Mouse (Mus musculus): ENCODE data around the gene Kcnh5. TPM values are rescaled to one million over a fixed set of nuclear protein-coding genes. Genes with fewer than 3 reads are reported as not detected.
A peak's percentile ranks its signal among the peaks of the same experiment; 100 is the strongest.

The Kcnh5 gene
- not detected in 2 replicates for polyA plus RNA-seq (2014; fragmentation: Nextera tagmentation; extraction: Ambion mirVana)

- H3K4me1 ChIP-seq (ENCODE audit: control insufficient read depth in 2 of 2, insufficient read depth in 2 of 2, low read length in 2 of 2), result peaks cover 7 to 13% of the 10 kb centered on the region in 2 experiments; a peak in 3 of 4 replicates
- no peak within 1 kb of the TSS for H3K27ac ChIP-seq (replicated peaks in 1 of 2; ENCODE audit: control insufficient read depth in 1 of 2, insufficient read depth in 1 of 2, low read depth in 2 of 2, low read length in 2 of 2)
- H3K27me3 ChIP-seq (ENCODE audit: control insufficient read depth, insufficient read depth, low read length), result peaks cover 70% of the 10 kb centered on the region
- no peak within 1 kb of the TSS for H3K9ac ChIP-seq (ENCODE audit: low read length)
- WGBS, result 1% methylated on average over 49 of the region's 52 CpGs
- H3K4me3 ChIP-seq (ENCODE audit: control insufficient read depth in 1 of 2, insufficient read depth in 1 of 2, low read depth in 1 of 2, low read length in 2 of 2), result peak within 1 kb of the TSS; percentile 23 to 32
- H3K4me2 ChIP-seq (ENCODE audit: low read length), result peak within 1 kb of the TSS; percentile 66
- H3K9me3 ChIP-seq (ENCODE audit: control insufficient read depth, low read length), result no peaks in the 10 kb centered on the region
- no peaks in the 10 kb centered on the region for H3K36me3 ChIP-seq (ENCODE audit: control insufficient read depth, insufficient read depth, low read length)
- ATAC-seq (ENCODE audit: insufficient number of reproducible peaks, insufficient read depth, low FRiP score, low read depth), result peak; percentile 35; the same call in 1 of the 2 replicates
These were observed at the start of gene Kcnh5 for GRCm38 (mm10) chr12:75176691-75177645. Kcnh5 (minus strand) TSS chr12:75177332.

GRCm38 (mm10) chr12:75223966-75224365 is 46.8 kb upstream of the Kcnh5 start:
- 52% methylated on average over 1 of the region's 1 CpGs for WGBS
- no peak overlapping the region for H3K4me3 ChIP-seq (ENCODE audit: control insufficient read depth in 1 of 2, insufficient read depth in 1 of 2, low read depth in 1 of 2, low read length in 2 of 2)
- H3K36me3 ChIP-seq (ENCODE audit: control insufficient read depth, insufficient read depth, low read length), result no peaks in the 10 kb centered on the region
- H3K27me3 ChIP-seq (ENCODE audit: control insufficient read depth, insufficient read depth, low read length), result no peaks in the 10 kb centered on the region
- ATAC-seq (ENCODE audit: insufficient number of reproducible peaks, insufficient read depth, low FRiP score, low read depth), result no peak
- H3K9me3 ChIP-seq (ENCODE audit: control insufficient read depth, low read length), result 0 out of 2 replicates have a peak, but pooled peaks cover 2% of the 10 kb centered on the region
- no peak overlapping the region for H3K27ac ChIP-seq (replicated peaks in 1 of 2; ENCODE audit: control insufficient read depth in 1 of 2, insufficient read depth in 1 of 2, low read depth in 2 of 2, low read length in 2 of 2)
- H3K9ac ChIP-seq (ENCODE audit: low read length), result no peak overlapping the region
- no peaks in the 10 kb centered on the region for H3K4me1 ChIP-seq (ENCODE audit: control insufficient read depth in 2 of 2, insufficient read depth in 2 of 2, low read length in 2 of 2)
- H3K4me2 ChIP-seq (ENCODE audit: low read length), result no peak overlapping the region

- WGBS, result 63% methylated on average over 2 of the region's 2 CpGs
- H3K4me3 ChIP-seq (ENCODE audit: control insufficient read depth in 1 of 2, insufficient read depth in 1 of 2, low read depth in 1 of 2, low read length in 2 of 2), result no peak overlapping the region
- H3K9ac ChIP-seq (ENCODE audit: low read length), result no peak overlapping the region
- no peak for ATAC-seq (ENCODE audit: insufficient number of reproducible peaks, insufficient read depth, low FRiP score, low read depth)
- no peaks in the 10 kb centered on the region for H3K9me3 ChIP-seq (ENCODE audit: control insufficient read depth, low read length)
- no peaks in the 10 kb centered on the region for H3K4me1 ChIP-seq (ENCODE audit: control insufficient read depth in 2 of 2, insufficient read depth in 2 of 2, low read length in 2 of 2)
- H3K36me3 ChIP-seq (ENCODE audit: control insufficient read depth, insufficient read depth, low read length), result no peaks in the 10 kb centered on the region
- H3K4me2 ChIP-seq (ENCODE audit: low read length), result no peak overlapping the region
- no peak overlapping the region for H3K27ac ChIP-seq (replicated peaks in 1 of 2; ENCODE audit: control insufficient read depth in 1 of 2, insufficient read depth in 1 of 2, low read depth in 2 of 2, low read length in 2 of 2)
- H3K27me3 ChIP-seq (ENCODE audit: control insufficient read depth, insufficient read depth, low read length), result no peaks in the 10 kb centered on the region
These were observed 12.3 kb upstream of the Kcnh5 start for GRCm38 (mm10) chr12:75189413-75189812.

- no peak overlapping the region for H3K9ac ChIP-seq (ENCODE audit: low read length)
- WGBS, result 56% methylated on average over 7 of the region's 7 CpGs
- H3K27me3 ChIP-seq (ENCODE audit: control insufficient read depth, insufficient read depth, low read length), result peaks cover 30% of the 10 kb centered on the region
- ATAC-seq (ENCODE audit: insufficient number of reproducible peaks, insufficient read depth, low FRiP score, low read depth), result no peak
- H3K4me2 ChIP-seq (ENCODE audit: low read length), result no peak overlapping the region
- no peak overlapping the region for H3K4me3 ChIP-seq (ENCODE audit: control insufficient read depth in 1 of 2, insufficient read depth in 1 of 2, low read depth in 1 of 2, low read length in 2 of 2)
- H3K9me3 ChIP-seq (ENCODE audit: control insufficient read depth, low read length), result no peaks in the 10 kb centered on the region
- no peak overlapping the region for H3K27ac ChIP-seq (replicated peaks in 1 of 2; ENCODE audit: control insufficient read depth in 1 of 2, insufficient read depth in 1 of 2, low read depth in 2 of 2, low read length in 2 of 2)
- H3K36me3 ChIP-seq (ENCODE audit: control insufficient read depth, insufficient read depth, low read length), result no peaks in the 10 kb centered on the region
- peaks cover under 1 to 2% of the 10 kb centered on the region in 2 experiments; a peak in 1 of 4 replicates for H3K4me1 ChIP-seq (ENCODE audit: control insufficient read depth in 2 of 2, insufficient read depth in 2 of 2, low read length in 2 of 2)
These were observed 5.5 kb upstream of the Kcnh5 start for GRCm38 (mm10) chr12:75182646-75183045.

- Histone ChIP-seq H3K27ac (replicated peaks in 1 of 2; ENCODE audit: control insufficient read depth in 1 of 2, insufficient read depth in 1 of 2, low read depth in 2 of 2, low read length in 2 of 2) (no peak overlapping the region), H3K9ac (ENCODE audit: low read length) (no peak overlapping the region), H3K27me3 (ENCODE audit: control insufficient read depth, insufficient read depth, low read length) (peaks cover 60% of the 10 kb centered on the region), H3K9me3 (ENCODE audit: control insufficient read depth, low read length) (no peaks in the 10 kb centered on the region), H3K4me1 (ENCODE audit: control insufficient read depth in 2 of 2, insufficient read depth in 2 of 2, low read length in 2 of 2) (peaks cover 7 to 13% of the 10 kb centered on the region in 2 experiments; a peak in 3 of 4 replicates), H3K4me2 (ENCODE audit: low read length) (no peak overlapping the region), H3K4me3 (ENCODE audit: control insufficient read depth in 1 of 2, insufficient read depth in 1 of 2, low read depth in 1 of 2, low read length in 2 of 2) (no peak overlapping the region), H3K36me3 (ENCODE audit: control insufficient read depth, insufficient read depth, low read length) (no peaks in the 10 kb centered on the region)
- 48% methylated on average over 8 of the region's 8 CpGs for WGBS
- ATAC-seq (ENCODE audit: insufficient number of reproducible peaks, insufficient read depth, low FRiP score, low read depth), result no peak
These were observed 2.4 kb upstream of the Kcnh5 start for GRCm38 (mm10) chr12:75179491-75179890.

- peak overlapping the region; percentile 4 to 32; a peak in 2 of 4 replicates for H3K4me3 ChIP-seq (ENCODE audit: control insufficient read depth in 1 of 2, insufficient read depth in 1 of 2, low read depth in 1 of 2, low read length in 2 of 2)
- no peak overlapping the region for H3K9ac ChIP-seq (ENCODE audit: low read length)
- no peak for ATAC-seq (ENCODE audit: insufficient number of reproducible peaks, insufficient read depth, low FRiP score, low read depth)
- H3K36me3 ChIP-seq (ENCODE audit: control insufficient read depth, insufficient read depth, low read length), result no peaks in the 10 kb centered on the region
- peaks cover 70% of the 10 kb centered on the region for H3K27me3 ChIP-seq (ENCODE audit: control insufficient read depth, insufficient read depth, low read length)
- no peak overlapping the region for H3K27ac ChIP-seq (replicated peaks in 1 of 2; ENCODE audit: control insufficient read depth in 1 of 2, insufficient read depth in 1 of 2, low read depth in 2 of 2, low read length in 2 of 2)
- no peaks in the 10 kb centered on the region for H3K9me3 ChIP-seq (ENCODE audit: control insufficient read depth, low read length)
- WGBS, result 4% methylated on average over 13 of the region's 13 CpGs
- peak overlapping the region; percentile 66 for H3K4me2 ChIP-seq (ENCODE audit: low read length)
- peaks cover 7 to 13% of the 10 kb centered on the region in 2 experiments; a peak in 3 of 4 replicates for H3K4me1 ChIP-seq (ENCODE audit: control insufficient read depth in 2 of 2, insufficient read depth in 2 of 2, low read length in 2 of 2)
These were observed 506 bp upstream of the Kcnh5 start for GRCm38 (mm10) chr12:75177646-75178030.

- WGBS, result 3% methylated on average over 19 of the region's 19 CpGs
- ATAC-seq (ENCODE audit: insufficient number of reproducible peaks, insufficient read depth, low FRiP score, low read depth), result no peak
These were observed 1.1 kb downstream of the Kcnh5 start for GRCm38 (mm10) chr12:75175931-75176565.

More at GRCm38 (mm10) chr12:75175931-75176565, 1.1 kb downstream of the Kcnh5 start:
- peak overlapping the region; percentile 23 to 32; a peak in 3 of 4 replicates for H3K4me3 ChIP-seq (ENCODE audit: control insufficient read depth in 1 of 2, insufficient read depth in 1 of 2, low read depth in 1 of 2, low read length in 2 of 2)
- H3K4me2 ChIP-seq (ENCODE audit: low read length), result peak overlapping the region; percentile 66
- no peak overlapping the region for H3K9ac ChIP-seq (ENCODE audit: low read length)
- H3K36me3 ChIP-seq (ENCODE audit: control insufficient read depth, insufficient read depth, low read length), result no peaks in the 10 kb centered on the region
- H3K27me3 ChIP-seq (ENCODE audit: control insufficient read depth, insufficient read depth, low read length), result peaks cover 70% of the 10 kb centered on the region
- H3K9me3 ChIP-seq (ENCODE audit: control insufficient read depth, low read length), result no peaks in the 10 kb centered on the region
- H3K4me1 ChIP-seq (ENCODE audit: control insufficient read depth in 2 of 2, insufficient read depth in 2 of 2, low read length in 2 of 2), result peaks cover 7 to 13% of the 10 kb centered on the region in 2 experiments; a peak in 3 of 4 replicates
- H3K27ac ChIP-seq (replicated peaks in 1 of 2; ENCODE audit: control insufficient read depth in 1 of 2, insufficient read depth in 1 of 2, low read depth in 2 of 2, low read length in 2 of 2), result no peak overlapping the region

Measured in heart, embryonic 14.5 days (tissue).